ENCODE assay signal across 8 mouse cellular contexts in genomic region chr1:121400243-121400642, GRCm38 (mm10). TPM values are rescaled to one million over a fixed set of nuclear protein-coding genes. Genes with fewer than 3 reads are reported as not detected.
A peak's percentile ranks its signal among the peaks of the same experiment; 100 is the strongest.
DNase-seq lines count a peak whose midpoint lies in the region; ATAC-seq lines count a peak whose summit lies in the region.

No protein-coding gene starts in this region.

- WGBS in large intestine, adult 2 months, result 10% methylated on average over 4 of the region's 4 CpGs

- intact Hi-C loops in left cerebral cortex, postnatal 25 days (cut with DNase I), result loop anchor here (1.0 to 5.0 kb wide), 3 partner anchors 151 to 814 kb away; no protein-coding TSS in a partner anchor
- intact Hi-C loops in left cerebral cortex, postnatal 4 days (cut with DNase I), result loop anchor here (2.0 kb wide), 1 partner anchor 219 kb away; no protein-coding TSS in a partner anchor

- no peak for ATAC-seq in cerebellum, adult (ENCODE audit: insufficient number of reproducible peaks, low FRiP score, low TSS enrichment)

- peak; percentile 44 to 56 for DNase-seq in cerebellum, postnatal 14 days
- peak; percentile 23 to 52 for DNase-seq in left cerebral cortex, postnatal 25 days (ENCODE audit: low spot score in 2 of 2)
- DNase-seq in left cerebral cortex, postnatal 4 days, result no peak
- peak; percentile 8 for DNase-seq in c-Kit-positive CD71-negative TER-119-negative erythroid progenitor cells, embryonic 14.5 days (ENCODE audit: low read depth)
- DNase-seq in large intestine, adult 2 months (ENCODE audit: low read depth, low spot score), result peak; percentile 22
- peak; percentile 71 for DNase-seq in retina, postnatal 1 day
- DNase-seq in spleen, postnatal 10 days (ENCODE audit: low spot score in 2 of 2), result no peak

RNA-seq across cellular contexts. Expression of gene Ccdc93, which starts 30.6 kb away (rescaled TPM):
- 10 to 100 TPM; 19.3 to 24.7 TPM for total RNA-seq in left cerebral cortex, postnatal 25 days (2021)
- total RNA-seq in left cerebral cortex, postnatal 4 days (2021), result 10 to 100 TPM; 28.8 to 30.6 TPM
- 8.0 and 12.6 TPM in 2 replicates for polyA plus RNA-seq in large intestine, adult 2 months (2012; rRNA removed)

Comparison
In these comparisons a context has a peak if more than half of its experiments do, and no peak if none do; other contexts are left out.
1. DNase-seq: peak in cerebellum, postnatal 14 days (2 of 2), left cerebral cortex, postnatal 25 days (2 of 2), c-Kit-positive CD71-negative TER-119-negative erythroid progenitor cells, embryonic 14.5 days (single experiment), large intestine, adult 2 months (single experiment) and retina, postnatal 1 day (single experiment); none in left cerebral cortex, postnatal 4 days (single experiment) and spleen, postnatal 10 days (0 of 2).